Mouse (Mus musculus): Measurements from ENCODE around the gene B230217C12Rik.

Gene B230217C12Rik

GRCm38 (mm10) chr11:97840539-97840954, at the start of gene B230217C12Rik:
TSS of gene B230217C12Rik (plus strand) at chr11:97840780.
- DNase-seq (ENCODE audit: low spot score): peak; percentile 88

- peak; percentile 88 for DNase-seq (ENCODE audit: low spot score)
Observed at GRCm38 (mm10) chr11:97793165-97793564, 47.4 kb upstream of the B230217C12Rik start.

GRCm38 (mm10) chr11:97796910-97797309, 43.7 kb upstream of the B230217C12Rik start:
- peak; percentile 87 for DNase-seq (ENCODE audit: low spot score)

- DNase-seq (ENCODE audit: low spot score): no peak
Observed at GRCm38 (mm10) chr11:97797369-97798082, 43.1 kb upstream of the B230217C12Rik start.

- DNase-seq (ENCODE audit: low spot score): no peak
Observed at GRCm38 (mm10) chr11:97798083-97798435, 42.5 kb upstream of the B230217C12Rik start.

GRCm38 (mm10) chr11:97798782-97799145, 41.8 kb upstream of the B230217C12Rik start, which contains the start of gene Lasp1:
TSS of gene Lasp1 (plus strand) at chr11:97799000.
- DNase-seq (ENCODE audit: low spot score): peak; percentile 94

- peak; percentile 86 for DNase-seq (ENCODE audit: low spot score)
Observed at GRCm38 (mm10) chr11:97799146-97799993, 41.2 kb upstream of the B230217C12Rik start.

- peak; percentile 77 for DNase-seq (ENCODE audit: low spot score)
Observed at GRCm38 (mm10) chr11:97799994-97800690, 40.4 kb upstream of the B230217C12Rik start.

- DNase-seq (ENCODE audit: low spot score): no peak
Observed at GRCm38 (mm10) chr11:97800691-97801408, 39.7 kb upstream of the B230217C12Rik start.

GRCm38 (mm10) chr11:97801409-97802193, 39.0 kb upstream of the B230217C12Rik start:
- DNase-seq (ENCODE audit: low spot score): peak; percentile 81

GRCm38 (mm10) chr11:97802194-97802470, 38.4 kb upstream of the B230217C12Rik start:
- no peak for DNase-seq (ENCODE audit: low spot score)

- no peak for DNase-seq (ENCODE audit: low spot score)
Observed at GRCm38 (mm10) chr11:97802495-97802894, 38.1 kb upstream of the B230217C12Rik start.

- no peak for DNase-seq (ENCODE audit: low spot score)
Observed at GRCm38 (mm10) chr11:97803847-97804246, 36.7 kb upstream of the B230217C12Rik start.

GRCm38 (mm10) chr11:97804841-97805661, 35.5 kb upstream of the B230217C12Rik start:
- no peak for DNase-seq (ENCODE audit: low spot score)

GRCm38 (mm10) chr11:97805662-97806612, 34.6 kb upstream of the B230217C12Rik start:
- DNase-seq (ENCODE audit: low spot score): no peak

- DNase-seq (ENCODE audit: low spot score): no peak
Observed at GRCm38 (mm10) chr11:97806613-97806964, 34.0 kb upstream of the B230217C12Rik start.

- no peak for DNase-seq (ENCODE audit: low spot score)
Observed at GRCm38 (mm10) chr11:97807626-97808025, 33.0 kb upstream of the B230217C12Rik start.

- peak; percentile 72 for DNase-seq (ENCODE audit: low spot score)
Observed at GRCm38 (mm10) chr11:97808093-97808492, 32.5 kb upstream of the B230217C12Rik start.

- DNase-seq (ENCODE audit: low spot score): no peak
Observed at GRCm38 (mm10) chr11:97808621-97809234, 31.9 kb upstream of the B230217C12Rik start.

Data from embryo, embryonic 10.5 days (tissue).